Mouse (Mus musculus) midbrain, postnatal 0 days (tissue): ENCODE data around the gene Hmbs. TPM values are rescaled to one million over a fixed set of nuclear protein-coding genes. Genes with fewer than 3 reads are reported as not detected.
A peak's percentile ranks its signal among the peaks of the same experiment; 100 is the strongest.

Experiments used
- ATAC-seq: fragments of 200-750 bp; cut with Nextera tagmentation; 2 replicates; pipeline ENCODE4 v1.8.0; 2017; ENCODE audit warnings: moderate number of reproducible peaks, mild to moderate bottlenecking, moderate TSS enrichment, moderate library complexity; ENCODE audit not compliant: low FRiP score
- DNase-seq: peaks from one replicate; pipeline ENCODE4 v3.0.0-alpha.2; 2015; ENCODE audit warnings: low spot score
- H3K27ac ChIP-seq: fragments of 300-500 bp; sonication (generic); 2 replicates; pipeline ENCODE4 v1.5.1; 2014; ENCODE audit warnings: low read depth, mild to moderate bottlenecking, low read length, mixed read lengths
- H3K27me3 ChIP-seq: fragments of 300-500 bp; sonication (generic); 2 replicates; pipeline ENCODE4 v1.6.1; 2014; ENCODE audit warnings: low read length, control low read depth, mixed read lengths; ENCODE audit not compliant: insufficient read depth
- H3K36me3 ChIP-seq: fragments of 300-500 bp; sonication (generic); 2 replicates; pipeline ENCODE4 v1.6.1; 2014; ENCODE audit warnings: low read length, control low read depth, mixed read lengths; ENCODE audit not compliant: insufficient read depth
- H3K4me1 ChIP-seq: fragments of 300-500 bp; sonication (generic); 2 replicates; pipeline ENCODE4 v1.6.1; 2014; ENCODE audit warnings: mild to moderate bottlenecking, control low read depth, antibody characterized with exemption, low read length, mixed read lengths; ENCODE audit not compliant: insufficient read depth
- H3K4me2 ChIP-seq: fragments of 300-500 bp; sonication (generic); 2 replicates; pipeline ENCODE4 v1.6.1; 2014; ENCODE audit warnings: low read depth, mild to moderate bottlenecking, low read length, mixed read lengths; ENCODE audit not compliant: poor library complexity, severe bottlenecking
- H3K4me3 ChIP-seq: fragments of 300-500 bp; sonication (generic); 2 replicates; pipeline ENCODE4 v1.5.1; 2014; ENCODE audit warnings: low read depth, mild to moderate bottlenecking, low read length, moderate library complexity
- H3K9ac ChIP-seq: fragments of 300-500 bp; sonication (generic); replicated peaks from 2 replicates; pipeline ENCODE4 v1.6.1; 2014; ENCODE audit warnings: mild to moderate bottlenecking, low read length, moderate library complexity, mixed read lengths; ENCODE audit not compliant: poor library complexity, severe bottlenecking
- H3K9me3 ChIP-seq: fragments of 300-500 bp; sonication (generic); 2 replicates; pipeline ENCODE4 v1.6.1; 2016; ENCODE audit warnings: low read length, control low read depth
- CTCF ChIP-seq: IDR thresholded peaks from 2 replicates; pipeline ENCODE4 v1.5.1; 2016; ENCODE audit warnings: antibody characterized with exemption, mild to moderate bottlenecking
- WGBS: fragments of 180-500 bp; shearing (Covaris S2); extraction: QIAGEN DNeasy Blood & Tissue Kit; methylation state at CpG from one replicate; pipeline ENCODE4 v1.1.7; 2014; 5-methylcytosine and 5-hydroxymethylcytosine counted together
- polyA plus RNA-seq: library from polyadenylated mRNA; unstranded; fragments of >200 nt; fragmentation: Nextera tagmentation; extraction: Ambion mirVana; gene quantifications from 2 replicates; pipeline ENCODE4 v1.2.1, GENCODE M21; 2015
- total RNA-seq: library from RNA; depleted of rRNA; stranded (reverse); fragments of >200 nt; gene quantifications from 2 replicates; pipeline ENCODE4 v1.2.3, GENCODE M21; 2014; rRNA removed

The Hmbs gene
- total RNA-seq (30.1 and 31.7 TPM in 2 replicates), polyA plus RNA-seq (55.5 and 56.9 TPM in 2 replicates)

DNA sequence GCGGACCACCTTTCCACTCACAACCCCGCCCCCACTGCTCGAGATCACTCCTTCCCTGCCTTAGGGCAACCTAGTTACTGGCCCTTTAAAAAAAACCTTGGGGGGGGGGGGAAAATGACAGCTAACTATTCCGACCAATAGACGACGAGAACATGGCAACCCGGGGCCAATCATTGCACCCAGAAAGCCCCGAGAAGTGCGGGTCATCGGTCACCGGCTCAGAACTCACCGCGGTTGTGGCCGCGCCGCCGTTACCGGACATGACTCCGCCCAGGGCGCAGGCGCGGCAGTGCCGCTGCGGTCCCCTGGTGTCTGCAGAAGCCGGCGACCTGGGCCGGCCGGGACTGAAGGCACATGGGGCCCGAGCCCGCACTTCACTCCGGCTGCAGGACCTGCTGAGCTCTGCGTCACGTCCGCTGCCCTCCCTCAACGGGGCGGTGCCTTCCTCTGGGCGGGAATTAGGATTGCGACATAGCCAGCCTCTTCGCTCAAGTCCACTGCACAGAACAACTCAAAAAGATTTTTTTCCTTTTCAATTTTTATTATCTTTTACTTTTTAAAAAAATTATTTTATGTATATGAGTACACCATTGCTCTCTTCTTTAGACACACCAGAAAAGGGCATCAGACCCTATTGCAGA is at the start of gene Hmbs:
TSS of gene Hmbs (minus strand) at position 448 of the 641 bp plus-strand sequence.
- Histone ChIP-seq H3K27ac (peak within 1 kb of the TSS; percentile 97), H3K9me3 (no peaks in the 10 kb centered on the region), H3K36me3 (peaks cover 24% of the 10 kb centered on the region), H3K27me3 (no peaks in the 10 kb centered on the region), H3K4me3 (peak within 1 kb of the TSS; percentile 73), H3K9ac (peak within 1 kb of the TSS; percentile 87), H3K4me2 (peak within 1 kb of the TSS; percentile 65), H3K4me1 (0 out of 2 replicates have a peak, but pooled peaks cover 9% of the 10 kb centered on the region)
- peak; percentile 95 for DNase-seq
- peak; percentile 95 for ATAC-seq
- TF ChIP-seq CTCF: no peak
- 0% methylated on average over 39 of the region's 39 CpGs for WGBS

DNA sequence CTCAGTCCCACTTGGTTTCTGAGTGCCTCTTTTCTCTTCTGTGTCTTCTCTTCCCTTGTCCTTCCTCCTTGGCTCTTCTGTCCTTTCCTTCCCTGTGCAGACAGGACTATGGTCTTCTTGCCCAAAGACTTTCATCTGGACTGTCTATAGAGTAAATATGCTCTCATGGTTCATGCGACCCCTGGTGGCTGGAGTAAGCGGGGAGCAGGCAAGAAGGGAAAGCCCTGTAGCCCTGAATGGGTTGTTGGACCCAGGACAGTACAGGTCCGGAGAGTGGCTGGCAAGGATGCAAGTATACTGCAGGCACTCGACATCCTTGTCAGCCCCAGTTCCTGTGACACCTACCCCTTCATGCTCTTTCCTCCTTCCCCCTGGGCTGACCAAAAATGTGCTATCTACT is 47.4 kb upstream of the Hmbs start:
- Histone ChIP-seq H3K36me3 (peaks cover 38% of the 10 kb centered on the region), H3K4me1 (no peaks in the 10 kb centered on the region), H3K27ac (no peak overlapping the region; the same call in 1 of the 2 replicates), H3K4me3 (no peak overlapping the region), H3K27me3 (no peaks in the 10 kb centered on the region), H3K9me3 (no peaks in the 10 kb centered on the region), H3K9ac (no peak overlapping the region), H3K4me2 (no peak overlapping the region)
- ATAC-seq (peak; percentile 50; the same call in 1 of the 2 replicates), DNase-seq (peak; percentile 61)
- 36% methylated on average over 4 of the region's 4 CpGs for WGBS
- TF ChIP-seq CTCF: peak; percentile 89

DNA sequence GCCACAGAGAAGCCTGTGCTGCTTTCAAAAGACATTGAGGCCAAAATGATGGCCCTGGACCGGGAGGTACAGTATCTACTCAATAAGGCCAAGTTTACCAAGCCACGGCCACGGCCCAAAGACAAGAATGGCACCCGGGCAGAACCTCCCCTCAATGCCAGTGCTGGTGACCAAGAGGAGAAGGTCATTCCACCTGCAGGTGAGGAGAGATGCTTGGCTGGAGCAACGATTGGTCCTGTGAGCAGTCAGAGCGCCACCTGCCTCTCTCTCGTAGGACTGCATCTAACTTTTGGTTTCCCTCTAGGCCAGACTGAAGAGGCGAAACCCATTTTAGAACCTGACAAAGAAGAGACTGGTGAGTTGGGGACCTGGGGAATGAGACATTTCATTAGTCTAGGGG is 45.2 kb upstream of the Hmbs start:
- 64% methylated on average over 8 of the region's 8 CpGs for WGBS
- Histone ChIP-seq H3K4me1 (no peaks in the 10 kb centered on the region), H3K27me3 (no peaks in the 10 kb centered on the region), H3K36me3 (peaks cover 60% of the 10 kb centered on the region), H3K4me2 (no peak overlapping the region), H3K27ac (no peak overlapping the region), H3K9me3 (no peaks in the 10 kb centered on the region), H3K9ac (no peak overlapping the region), H3K4me3 (no peak overlapping the region)
- no peak for ATAC-seq
- TF ChIP-seq CTCF: peak; percentile 82
- DNase-seq: peak; percentile 50

DNA sequence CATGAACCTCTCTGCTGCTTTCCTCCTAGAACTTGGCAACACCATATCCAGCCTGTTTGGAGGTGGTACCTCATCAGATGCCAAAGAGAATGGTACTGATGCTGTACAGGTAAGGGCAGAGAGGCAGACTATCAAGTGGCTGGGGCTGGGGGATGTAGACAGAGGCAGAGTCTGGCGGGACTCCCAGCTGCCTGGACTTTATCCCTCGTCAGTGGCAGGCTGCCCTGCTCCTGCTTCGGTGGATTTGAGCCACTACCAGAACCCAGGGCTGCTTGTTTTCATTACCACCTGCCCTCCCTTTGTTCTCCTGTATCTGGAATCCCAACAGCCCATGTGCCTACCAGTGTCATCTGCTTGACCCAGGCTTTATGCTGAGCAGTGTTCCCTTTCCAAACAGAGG is 43.2 kb upstream of the Hmbs start:
- no peak overlapping the region for H3K4me3 ChIP-seq
- 81% methylated on average over 3 of the region's 3 CpGs for WGBS
- ATAC-seq: no peak
- peaks cover 80% of the 10 kb centered on the region for H3K36me3 ChIP-seq
- no peak overlapping the region for H3K4me2 ChIP-seq
- H3K4me1 ChIP-seq: no peaks in the 10 kb centered on the region
- TF ChIP-seq CTCF: no peak
- no peak overlapping the region for H3K9ac ChIP-seq
- H3K27me3 ChIP-seq: no peaks in the 10 kb centered on the region
- no peaks in the 10 kb centered on the region for H3K9me3 ChIP-seq
- H3K27ac ChIP-seq: no peak overlapping the region
- DNase-seq: no peak

DNA sequence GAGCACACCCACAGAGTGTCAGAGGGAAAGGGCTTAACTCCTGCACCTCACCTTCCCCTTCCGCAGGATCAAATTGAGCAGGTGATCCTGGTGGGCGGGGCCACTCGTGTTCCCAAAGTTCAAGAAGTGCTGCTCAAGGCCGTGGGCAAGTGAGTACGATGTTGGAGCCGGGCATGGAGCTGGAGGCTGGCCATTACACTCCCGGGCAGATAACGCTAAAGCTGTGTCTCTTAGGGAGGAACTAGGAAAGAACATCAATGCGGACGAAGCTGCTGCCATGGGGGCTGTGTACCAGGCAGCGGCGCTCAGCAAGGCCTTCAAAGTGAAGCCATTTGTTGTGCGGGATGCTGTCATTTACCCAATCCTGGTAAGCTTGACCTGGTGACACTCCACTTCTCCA is 40.6 kb upstream of the Hmbs start:
- Histone ChIP-seq H3K27me3 (no peaks in the 10 kb centered on the region), H3K27ac (no peak overlapping the region), H3K9me3 (no peaks in the 10 kb centered on the region), H3K4me3 (no peak overlapping the region), H3K9ac (no peak overlapping the region), H3K36me3 (peaks cover 79% of the 10 kb centered on the region), H3K4me2 (no peak overlapping the region), H3K4me1 (peaks cover 9% of the 10 kb centered on the region; the same call in 1 of the 2 replicates)
- DNase-seq: no peak
- 91% methylated on average over 13 of the region's 13 CpGs for WGBS
- no peak for TF ChIP-seq CTCF
- ATAC-seq: no peak

DNA sequence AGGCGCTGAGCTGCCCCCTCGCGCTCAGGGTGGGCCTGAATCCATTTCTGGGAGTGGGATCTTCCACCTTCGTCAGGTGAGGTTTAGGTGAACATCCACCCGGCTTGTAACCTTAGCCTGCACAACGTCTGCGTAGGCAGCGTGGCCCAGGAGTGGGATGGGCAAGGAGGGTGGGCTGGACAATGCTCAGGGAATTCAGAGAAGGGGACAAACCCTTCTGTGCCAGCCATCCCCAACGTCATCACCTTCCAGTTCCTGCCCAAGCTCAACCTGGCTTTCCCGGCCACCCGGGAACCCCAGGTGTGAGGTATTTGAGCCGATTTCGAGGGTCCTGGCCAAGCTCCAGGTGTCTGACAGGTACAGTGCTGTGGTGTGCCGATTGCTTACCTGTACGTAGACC is 35.8 kb upstream of the Hmbs start:
- WGBS: 11% methylated on average over 15 of the region's 15 CpGs
- peak overlapping the region; percentile 83 for H3K27ac ChIP-seq
- DNase-seq (no peak), ATAC-seq (peak; percentile 28; the same call in 1 of the 2 replicates)
- H3K27me3 ChIP-seq: no peaks in the 10 kb centered on the region
- H3K36me3 ChIP-seq: peaks cover 37% of the 10 kb centered on the region
- peak overlapping the region; percentile 94 for H3K4me2 ChIP-seq
- TF ChIP-seq CTCF: no peak
- no peaks in the 10 kb centered on the region for H3K9me3 ChIP-seq
- peak overlapping the region; percentile 92 for H3K4me3 ChIP-seq
- peaks cover 9% of the 10 kb centered on the region; the same call in 1 of the 2 replicates for H3K4me1 ChIP-seq
- H3K9ac ChIP-seq: peak overlapping the region; percentile 95
